Mouse (Mus musculus) liver, postnatal 0 days (tissue): Measurements from ENCODE around the gene Osbpl8.

Experiments used
- CTCF ChIP-seq: sonication (generic); IDR thresholded peaks from 2 replicates; pipeline ENCODE4 v1.5.1; 2016; ENCODE audit warnings: antibody characterized with exemption, low read depth
- EP300 ChIP-seq: IDR thresholded peaks from 2 replicates; pipeline ENCODE4 v1.6.1; 2016; ENCODE audit warnings: antibody characterized with exemption, low read depth, mild to moderate bottlenecking

DNA sequence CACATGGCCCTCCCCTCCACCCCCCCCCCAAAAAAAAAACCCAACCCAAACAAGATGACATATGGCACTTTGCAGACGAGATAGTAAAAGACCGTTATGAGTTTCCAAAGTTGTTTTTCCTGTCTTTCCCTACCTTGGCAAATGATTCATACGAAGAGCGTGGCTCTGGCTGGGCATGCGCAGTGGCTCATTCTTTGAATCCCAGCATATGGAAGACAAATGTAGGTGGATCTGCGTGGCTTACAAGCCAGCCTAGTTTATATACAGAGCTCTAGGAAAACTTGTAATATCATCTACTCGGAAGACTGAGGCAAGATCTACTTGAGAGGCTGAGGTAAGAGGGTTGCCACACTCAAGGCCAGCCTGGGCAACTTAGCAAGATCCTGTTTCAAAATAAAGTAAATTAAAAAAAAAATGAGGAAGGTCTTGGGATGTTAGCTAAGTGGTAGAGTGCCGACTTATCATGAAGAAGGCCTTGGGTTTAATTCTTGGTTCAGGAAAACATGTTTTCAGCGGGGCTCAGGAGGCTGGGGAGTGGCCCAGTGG, 30.1 kb upstream of the Osbpl8 start:
- TF ChIP-seq EP300 (no peak), CTCF (no peak)
